In the genomic region with DNA sequence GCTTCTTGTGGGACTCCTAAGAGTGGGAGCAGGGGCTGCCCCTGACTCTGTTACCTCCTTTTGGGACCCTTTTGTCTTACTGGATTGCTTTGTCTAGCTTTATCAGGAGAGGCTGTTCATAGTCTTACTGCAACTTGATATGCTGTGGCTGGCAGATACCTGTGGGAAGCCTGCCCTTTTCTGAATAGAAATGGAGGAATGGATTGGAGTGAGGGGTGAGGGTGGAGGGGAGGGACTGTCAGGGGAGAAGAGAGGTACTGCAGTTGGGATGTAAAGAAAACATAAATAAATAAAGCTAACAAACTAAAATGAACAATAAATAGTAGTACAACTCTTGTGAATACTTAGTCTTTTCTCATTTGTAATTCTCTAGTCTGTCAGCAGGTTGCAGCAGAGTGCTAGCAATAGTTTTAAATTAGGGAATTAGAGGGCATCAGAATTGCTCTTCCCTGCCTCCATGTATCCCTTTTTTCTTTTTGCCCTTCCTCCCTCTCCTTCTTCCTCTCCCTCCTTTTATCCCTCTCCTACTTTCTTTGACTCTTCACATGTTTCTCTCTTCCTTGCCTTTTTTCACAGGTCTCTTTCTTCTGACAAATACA, we compare ENCODE assay signal across 10 mouse cellular contexts.
DNase-seq lines count a peak whose midpoint lies in the region; ATAC-seq lines count a peak whose summit lies in the region.
"Had no signal": no experiment of that assay in that cellular context is flagged by ENCODE, and none has a peak within 500 bp of the region (broad histone marks: within the 10 kb centered on the region; RNA-seq: fewer than 3 reads in every experiment).

No protein-coding gene starts in this region.

- H3K4me2 ChIP-seq in forebrain, embryonic 12.5 days = no peak overlapping the region
- H3K4me2 ChIP-seq in forebrain, embryonic 15.5 days (replicated peaks) = no peak overlapping the region
- H3K4me2 ChIP-seq: limb, embryonic 12.5 days had no signal

- H3K4me3 ChIP-seq in forebrain, embryonic 12.5 days (replicated peaks) = no peak overlapping the region
- no peak overlapping the region for H3K4me3 ChIP-seq in forebrain, embryonic 15.5 days
- H3K4me3 ChIP-seq: limb, embryonic 12.5 days had no signal

- H3K27me3 ChIP-seq in forebrain, embryonic 12.5 days = no peaks in the 10 kb centered on the region
- H3K27me3 ChIP-seq in forebrain, embryonic 15.5 days = no peaks in the 10 kb centered on the region
- H3K27me3 ChIP-seq: limb, embryonic 12.5 days had no signal

- no peak overlapping the region for H3K9ac ChIP-seq in forebrain, embryonic 12.5 days
- no peak overlapping the region for H3K9ac ChIP-seq in forebrain, embryonic 15.5 days (replicated peaks)
- H3K9ac ChIP-seq: limb, embryonic 12.5 days had no signal

- peak; percentile 42 to 70 for DNase-seq in left cerebral cortex, postnatal 25 days (ENCODE audit: low spot score in 2 of 2)
- DNase-seq in left cerebral cortex, adult 11 months (ENCODE audit: low spot score) = no peak
- peak; percentile 8 for DNase-seq in adipocyte (ENCODE audit: low spot score)
- peak; percentile 10 for DNase-seq in lung, postnatal 36 days
- DNase-seq in thymus, adult 18-20 months = no peak
- no peak for DNase-seq in spleen, postnatal 10 days (ENCODE audit: low spot score in 2 of 2)

- no peaks in the 10 kb centered on the region for H3K9me3 ChIP-seq in forebrain, embryonic 12.5 days
- H3K9me3 ChIP-seq in forebrain, embryonic 15.5 days = no peaks in the 10 kb centered on the region
- H3K9me3 ChIP-seq: limb, embryonic 12.5 days had no signal

- no peaks in the 10 kb centered on the region for H3K36me3 ChIP-seq in forebrain, embryonic 12.5 days (replicated peaks)
- no peaks in the 10 kb centered on the region for H3K36me3 ChIP-seq in forebrain, embryonic 15.5 days
- H3K36me3 ChIP-seq: G1E; limb, embryonic 12.5 days had no signal

- peak; percentile 57; the same call in 1 of the 2 replicates for ATAC-seq in forebrain, embryonic 12.5 days (ENCODE audit: low FRiP score)
- no peak; the same call in 1 of the 2 replicates for ATAC-seq in forebrain, embryonic 15.5 days (replicated peaks)

- H3K4me1 ChIP-seq in forebrain, embryonic 12.5 days = no peaks in the 10 kb centered on the region
- H3K4me1 ChIP-seq in forebrain, embryonic 15.5 days = no peaks in the 10 kb centered on the region
- H3K4me1 ChIP-seq: limb, embryonic 12.5 days had no signal

- intact Hi-C loops in left cerebral cortex, postnatal 25 days (cut with DNase I) = loop anchor here (1.0 to 5.0 kb wide), 2 partner anchors 457 to 472 kb away; no protein-coding TSS in a partner anchor

- no peak overlapping the region for H3K27ac ChIP-seq in forebrain, embryonic 12.5 days
- no peak overlapping the region for H3K27ac ChIP-seq in forebrain, embryonic 15.5 days (replicated peaks)
- H3K27ac ChIP-seq: limb, embryonic 12.5 days had no signal

Comparison
In these comparisons a context has a peak if more than half of its experiments do, and no peak if none do; other contexts are left out.
1. DNase-seq: peak in left cerebral cortex, postnatal 25 days (2 of 2), adipocyte (single experiment) and lung, postnatal 36 days (single experiment); none in left cerebral cortex, adult 11 months (single experiment), thymus, adult 18-20 months (0 of 2) and spleen, postnatal 10 days (0 of 2).